Mouse (Mus musculus): ENCODE measurements around the gene Zfp593.

DNA sequence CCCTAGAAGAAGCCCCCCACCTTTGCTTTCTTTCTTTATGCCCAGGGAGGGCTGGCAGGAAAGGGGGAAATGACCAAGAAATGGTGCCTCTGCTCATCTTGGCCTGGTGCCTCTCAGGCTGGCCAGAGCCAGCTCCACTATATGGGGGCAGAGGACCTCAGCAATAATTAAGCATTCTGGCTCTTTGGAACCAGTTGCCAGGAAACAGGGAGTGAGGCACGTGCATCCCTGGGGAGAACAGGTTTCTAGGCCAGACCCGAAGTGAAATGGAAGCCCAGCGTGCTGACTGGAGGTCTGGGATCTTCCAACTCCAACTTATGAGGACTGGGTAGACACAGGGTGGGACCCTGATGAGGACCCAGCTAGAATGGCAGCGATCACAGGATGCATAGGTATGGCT lies 864 bp upstream of the Zfp593 start:
- no peak for TF ChIP-seq CTCF (IDR thresholded peaks at IDR 0.05; ENCODE audit: extremely low read depth, insufficient read length, insufficient replicate concordance, low read depth, low read length)
- TF ChIP-seq POLR2A (IDR thresholded peaks at IDR 0.05; ENCODE audit: low read depth, low read length), result no peak

Data from small intestine, adult 2 months (tissue).